Mouse (Mus musculus) hindbrain, embryonic 14.5 days (tissue): ENCODE results near the gene Large1. TPM values are rescaled to one million over a fixed set of nuclear protein-coding genes. Genes with fewer than 3 reads are reported as not detected.

Experiments
- ATAC-seq: fragments of 200-750 bp; cut with Nextera tagmentation; 2 replicates; pipeline ENCODE4 v1.8.0; 2017; ENCODE audit warnings: moderate number of reproducible peaks, mild to moderate bottlenecking, moderate TSS enrichment, moderate library complexity; ENCODE audit not compliant: low FRiP score
- DNase-seq: peaks from one replicate; pipeline ENCODE4 v3.0.0-alpha.2; 2015; ENCODE audit warnings: low spot score
- H3K27ac ChIP-seq: fragments of 300-500 bp; sonication (generic); 2 replicates; pipeline ENCODE4 v1.5.1; 2014; ENCODE audit warnings: mild to moderate bottlenecking, moderate library complexity
- H3K27me3 ChIP-seq: fragments of 300-500 bp; sonication (generic); 2 replicates; pipeline ENCODE4 v1.6.1; 2014; ENCODE audit warnings: mild to moderate bottlenecking, low read length, mixed read lengths; ENCODE audit not compliant: control insufficient read depth, insufficient read depth
- H3K36me3 ChIP-seq: fragments of 300-500 bp; sonication (generic); replicated peaks from 2 replicates; pipeline ENCODE4 v1.6.1; 2014; ENCODE audit not compliant: control insufficient read depth, insufficient read depth
- H3K4me1 ChIP-seq: fragments of 300-500 bp; sonication (generic); replicated peaks from 2 replicates; pipeline ENCODE4 v1.6.1; 2014; ENCODE audit warnings: antibody characterized with exemption, low read length, mixed read lengths; ENCODE audit not compliant: control insufficient read depth, insufficient read depth
- H3K4me2 ChIP-seq: fragments of 300-500 bp; sonication (generic); replicated peaks from 2 replicates; pipeline ENCODE4 v1.6.1; 2014; ENCODE audit warnings: mild to moderate bottlenecking, moderate library complexity
- H3K4me3 ChIP-seq: fragments of 300-500 bp; sonication (generic); replicated peaks from 2 replicates; pipeline ENCODE4 v1.5.1; 2014; ENCODE audit warnings: mild to moderate bottlenecking, low read length
- H3K9ac ChIP-seq: fragments of 300-500 bp; sonication (generic); 2 replicates; pipeline ENCODE4 v1.6.1; 2014
- H3K9me3 ChIP-seq: fragments of 300-500 bp; sonication (generic); 2 replicates; pipeline ENCODE4 v1.6.1; 2016; ENCODE audit warnings: low read length; ENCODE audit not compliant: control insufficient read depth
- WGBS: fragments of 180-500 bp; shearing (Covaris S2); extraction: QIAGEN DNeasy Blood & Tissue Kit; methylation state at CpG from one replicate; pipeline ENCODE4 v1.1.7; 2014; 5-methylcytosine and 5-hydroxymethylcytosine counted together
- polyA plus RNA-seq: library from polyadenylated mRNA; unstranded; fragments of >200 nt; fragmentation: Nextera tagmentation; extraction: Ambion mirVana; gene quantifications from 2 replicates; pipeline ENCODE4 v1.2.1, GENCODE M21; 2014

Large1 gene
- polyA plus RNA-seq, 1 experiment from 2014 or later = 28.0 TPM

DNA sequence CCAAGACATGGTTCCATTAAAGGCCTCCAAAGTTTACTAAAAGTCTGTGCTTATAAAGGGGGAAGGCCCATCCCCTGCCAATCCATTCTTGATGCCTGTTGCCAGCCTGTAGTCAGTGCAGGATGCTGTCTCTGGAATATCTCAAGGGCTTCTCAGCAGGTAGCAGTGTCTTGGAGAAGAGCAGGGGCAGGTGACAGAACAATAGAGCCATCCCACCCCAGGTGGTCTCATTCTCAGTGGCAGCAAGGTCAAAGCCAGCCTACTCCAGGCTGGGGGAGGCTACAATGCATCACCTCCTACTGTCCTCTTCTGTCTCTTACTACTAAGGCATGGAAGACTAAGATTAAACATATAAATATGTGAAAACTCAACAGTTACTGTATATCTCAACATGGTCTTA lies 323.6 kb downstream of the Large1 start:
- H3K4me1 ChIP-seq = no peaks in the 10 kb centered on the region
- no peak overlapping the region for H3K27ac ChIP-seq
- no peaks in the 10 kb centered on the region for H3K9me3 ChIP-seq
- no peak for DNase-seq
- no peaks in the 10 kb centered on the region for H3K36me3 ChIP-seq
- ATAC-seq = no peak
- H3K27me3 ChIP-seq = no peaks in the 10 kb centered on the region
- H3K4me2 ChIP-seq = no peak overlapping the region
- H3K4me3 ChIP-seq = no peak overlapping the region
- no peak overlapping the region for H3K9ac ChIP-seq

DNA sequence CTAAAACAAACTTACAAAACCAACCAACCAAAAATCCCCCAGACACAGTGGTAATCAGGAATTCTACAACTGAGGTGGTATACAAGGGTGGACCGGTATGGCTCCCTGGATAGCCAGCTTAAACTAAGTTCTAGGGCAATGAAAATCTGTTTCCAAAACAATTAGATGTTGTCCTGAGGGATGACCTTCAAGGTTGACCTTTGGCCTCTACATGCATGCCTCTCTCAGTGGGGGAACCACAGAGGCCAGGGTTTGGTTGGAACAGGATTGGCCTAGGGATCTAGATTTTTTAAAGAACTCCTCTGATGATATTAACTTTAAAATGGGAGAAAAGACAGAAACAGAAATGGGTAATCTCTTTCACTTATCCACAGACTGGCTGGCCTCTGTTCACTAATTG lies 335.1 kb downstream of the Large1 start:
- Histone ChIP-seq H3K9me3 (no peaks in the 10 kb centered on the region), H3K4me2 (no peak overlapping the region), H3K9ac (no peak overlapping the region), H3K27me3 (no peaks in the 10 kb centered on the region), H3K4me1 (no peaks in the 10 kb centered on the region), H3K36me3 (no peaks in the 10 kb centered on the region), H3K4me3 (no peak overlapping the region), H3K27ac (no peak overlapping the region)
- DNase-seq = no peak
- no peak for ATAC-seq
- 84% methylated on average over 1 of the region's 1 CpGs for WGBS

DNA sequence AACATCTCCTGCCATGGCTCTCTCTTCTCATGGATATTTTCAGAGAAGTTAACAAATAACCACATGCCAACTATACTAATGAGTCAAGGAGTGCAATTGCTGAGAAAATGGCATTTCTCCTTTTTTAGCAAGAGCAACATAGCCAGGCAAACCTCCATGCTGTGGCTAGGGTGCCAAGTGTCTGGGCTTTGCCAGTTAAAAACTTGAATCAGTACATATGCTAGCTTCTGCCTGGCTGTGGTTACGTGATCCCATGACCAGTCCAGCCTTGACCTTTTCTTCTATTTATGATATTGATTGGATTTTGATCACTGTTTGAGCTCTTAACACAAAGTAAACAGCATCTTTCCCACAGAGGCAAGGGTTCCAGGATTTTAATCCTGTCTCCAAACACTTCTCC lies 335.7 kb downstream of the Large1 start:
- Histone ChIP-seq H3K4me1 (no peaks in the 10 kb centered on the region), H3K4me2 (no peak overlapping the region), H3K9me3 (no peaks in the 10 kb centered on the region), H3K9ac (no peak overlapping the region), H3K36me3 (no peaks in the 10 kb centered on the region), H3K4me3 (no peak overlapping the region), H3K27me3 (no peaks in the 10 kb centered on the region), H3K27ac (no peak overlapping the region)
- WGBS = 94% methylated on average over 1 of the region's 1 CpGs
- ATAC-seq = no peak
- DNase-seq = no peak

DNA sequence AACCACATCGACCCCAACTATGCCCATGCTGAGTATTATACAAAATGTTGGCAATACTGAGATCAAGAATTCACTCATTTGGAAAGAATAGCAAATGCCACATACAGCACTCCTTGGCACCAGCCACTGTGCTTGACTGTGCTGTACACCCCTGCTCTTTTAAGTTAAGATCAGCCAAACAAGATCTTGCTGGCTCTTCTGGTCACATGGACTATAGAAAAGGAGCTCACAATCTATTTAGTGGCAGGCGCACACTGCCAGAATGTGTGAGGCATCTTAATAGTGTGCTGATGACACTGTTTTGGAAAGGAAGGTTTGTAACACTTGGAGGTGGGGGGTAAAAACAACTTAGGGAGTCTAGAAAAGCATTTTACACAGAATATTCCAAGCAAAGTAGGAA lies 337.0 kb downstream of the Large1 start:
- Histone ChIP-seq H3K4me3 (no peak overlapping the region), H3K27me3 (no peaks in the 10 kb centered on the region), H3K4me1 (no peaks in the 10 kb centered on the region), H3K4me2 (no peak overlapping the region), H3K36me3 (no peaks in the 10 kb centered on the region), H3K9ac (no peak overlapping the region), H3K9me3 (no peaks in the 10 kb centered on the region), H3K27ac (no peak overlapping the region)
- DNase-seq (no peak), ATAC-seq (no peak)
- WGBS = 87% methylated on average over 2 of the region's 2 CpGs

DNA sequence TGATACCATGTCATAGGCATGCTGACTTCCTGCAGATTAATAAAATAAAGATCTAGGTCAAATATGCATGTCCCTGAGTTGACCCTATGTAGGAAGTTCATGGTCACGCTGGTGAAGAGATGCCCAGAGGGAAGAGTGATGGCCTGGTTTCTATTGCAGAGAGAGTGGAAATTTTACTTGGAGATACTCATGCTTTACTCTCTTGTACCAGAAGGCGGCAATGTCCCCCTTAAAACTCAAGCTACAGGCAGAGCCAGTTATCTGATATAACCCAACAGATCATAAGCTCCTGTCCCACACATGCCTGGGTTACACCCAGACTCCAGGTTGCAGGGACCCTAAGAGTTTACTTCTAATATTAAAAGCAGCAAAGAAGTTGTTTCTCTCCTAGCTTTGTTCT lies 345.9 kb downstream of the Large1 start:
- Histone ChIP-seq H3K4me3 (no peak overlapping the region), H3K27me3 (no peaks in the 10 kb centered on the region), H3K4me2 (no peak overlapping the region), H3K9ac (no peak overlapping the region), H3K27ac (no peak overlapping the region), H3K4me1 (no peaks in the 10 kb centered on the region), H3K36me3 (no peaks in the 10 kb centered on the region), H3K9me3 (no peaks in the 10 kb centered on the region)
- ATAC-seq = peak; percentile 47; the same call in 1 of the 2 replicates
- no peak for DNase-seq
- WGBS = 52% methylated on average over 2 of the region's 2 CpGs

GRCm38 (mm10) chr8:73003858-73004257 lies 349.5 kb downstream of the Large1 start:
- peak; percentile 37 for DNase-seq
- Histone ChIP-seq H3K27me3 (no peaks in the 10 kb centered on the region), H3K4me2 (no peak overlapping the region), H3K27ac (no peak overlapping the region), H3K9ac (no peak overlapping the region), H3K4me1 (no peaks in the 10 kb centered on the region), H3K4me3 (no peak overlapping the region), H3K36me3 (no peaks in the 10 kb centered on the region), H3K9me3 (no peaks in the 10 kb centered on the region)
- 56% methylated on average over 2 of the region's 2 CpGs for WGBS
- ATAC-seq = peak; percentile 76; the same call in 1 of the 2 replicates

DNA sequence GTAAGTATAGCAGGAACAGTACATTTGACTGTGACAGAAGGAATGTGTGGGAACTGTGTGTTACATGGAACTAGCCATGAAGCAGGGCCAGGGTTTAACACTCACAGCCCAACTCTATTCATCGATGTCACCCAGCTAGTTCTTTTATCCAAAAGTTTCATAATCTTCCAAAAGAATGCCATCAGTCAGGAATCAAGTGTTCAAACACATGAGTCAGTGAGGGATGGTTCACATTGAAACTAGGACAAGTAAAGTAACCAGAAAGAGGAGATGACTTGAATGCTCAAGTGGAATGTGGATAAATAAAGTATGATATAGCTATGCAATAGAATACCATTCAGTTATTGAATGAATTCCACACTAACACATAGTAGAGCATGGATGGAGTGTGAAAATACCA lies 359.5 kb downstream of the Large1 start:
- Histone ChIP-seq H3K27ac (no peak overlapping the region), H3K9ac (no peak overlapping the region), H3K4me2 (no peak overlapping the region), H3K27me3 (no peaks in the 10 kb centered on the region), H3K4me1 (no peaks in the 10 kb centered on the region), H3K9me3 (no peaks in the 10 kb centered on the region), H3K36me3 (no peaks in the 10 kb centered on the region), H3K4me3 (no peak overlapping the region)
- ATAC-seq = no peak
- WGBS = 97% methylated on average over 1 of the region's 1 CpGs
- DNase-seq = no peak

DNA sequence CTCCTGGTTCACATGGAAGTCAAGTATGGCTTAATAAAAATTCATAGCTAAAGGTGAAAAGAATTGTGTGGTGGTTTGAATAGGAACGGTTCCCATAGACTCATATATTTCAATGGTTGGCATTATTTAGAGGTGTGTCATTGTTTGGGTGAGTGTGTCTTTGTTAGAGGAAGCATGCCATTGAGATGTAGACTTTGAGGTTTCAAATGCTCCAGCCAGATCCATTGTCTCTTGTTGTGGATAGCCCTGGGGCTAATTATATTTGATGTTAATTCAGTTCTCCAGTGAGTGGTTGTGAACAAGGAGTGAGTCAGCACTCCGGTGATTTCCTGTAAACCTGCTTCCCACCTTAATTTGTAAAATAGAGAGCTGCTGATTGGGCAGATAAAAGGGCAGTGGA lies 362.9 kb downstream of the Large1 start:
- no peaks in the 10 kb centered on the region for H3K9me3 ChIP-seq
- 69% methylated on average over 2 of the region's 2 CpGs for WGBS

GRCm38 (mm10) chr8:72982832-72983231 lies 370.5 kb downstream of the Large1 start:
- no peak overlapping the region for H3K9ac ChIP-seq
- ATAC-seq (no peak), DNase-seq (no peak)
- no peak overlapping the region for H3K4me2 ChIP-seq
- no peak overlapping the region for H3K4me3 ChIP-seq
- H3K4me1 ChIP-seq = no peaks in the 10 kb centered on the region
- no peaks in the 10 kb centered on the region for H3K9me3 ChIP-seq
- 97% methylated on average over 1 of the region's 1 CpGs for WGBS
- H3K27ac ChIP-seq = no peak overlapping the region
- no peaks in the 10 kb centered on the region for H3K27me3 ChIP-seq
- H3K36me3 ChIP-seq = no peaks in the 10 kb centered on the region

More for the DNA sequence above, 362.9 kb downstream of the Large1 start:
- ATAC-seq (no peak), DNase-seq (no peak)
- H3K4me1 ChIP-seq = no peaks in the 10 kb centered on the region
- H3K27ac ChIP-seq = no peak overlapping the region
- no peaks in the 10 kb centered on the region for H3K27me3 ChIP-seq
- no peak overlapping the region for H3K9ac ChIP-seq
- H3K4me3 ChIP-seq = no peak overlapping the region
- no peak overlapping the region for H3K4me2 ChIP-seq
- no peaks in the 10 kb centered on the region for H3K36me3 ChIP-seq

DNA sequence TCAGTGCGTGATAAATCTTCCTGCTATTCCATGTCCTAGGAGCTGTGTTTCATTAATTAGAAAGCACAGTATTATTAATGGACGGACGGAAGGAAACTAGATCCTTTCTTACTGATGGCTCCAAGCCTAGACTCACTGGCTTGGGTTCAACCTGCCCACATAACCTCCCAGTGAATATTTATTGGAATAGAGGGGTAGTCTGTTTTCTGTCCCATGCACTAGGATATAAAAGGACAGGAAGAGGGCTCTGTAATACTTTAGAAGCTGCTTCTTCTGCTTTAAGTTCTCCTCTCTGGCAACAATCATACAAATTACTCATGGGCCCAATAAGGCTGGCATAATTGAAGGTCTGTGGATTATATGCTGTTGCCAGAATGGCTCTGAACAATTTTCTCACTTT lies 398.3 kb downstream of the Large1 start:
- ATAC-seq (no peak), DNase-seq (no peak)
- Histone ChIP-seq H3K27me3 (no peaks in the 10 kb centered on the region), H3K27ac (no peak overlapping the region), H3K4me3 (no peak overlapping the region), H3K9ac (no peak overlapping the region), H3K9me3 (no peaks in the 10 kb centered on the region), H3K4me1 (no peaks in the 10 kb centered on the region), H3K36me3 (no peaks in the 10 kb centered on the region), H3K4me2 (no peak overlapping the region)
- WGBS = 91% methylated on average over 3 of the region's 3 CpGs
